Mouse (Mus musculus) liver, adult 2 months (tissue): ENCODE results near the gene Prkcsh. TPM values are rescaled to one million over a fixed set of nuclear protein-coding genes. Genes with fewer than 3 reads are reported as not detected.

Experiments used
- DNase-seq: peaks from one replicate; pipeline ENCODE4 v3.0.0-alpha.2; 2011; ENCODE audit warnings: low read depth, low spot score; ENCODE audit errors: extremely low read depth
- H3K27ac ChIP-seq: fragments of 200-500 bp; replicated peaks from 2 replicates; pipeline ENCODE4 v1.5.1; 2012; ENCODE audit warnings: low read depth, mild to moderate bottlenecking, control low read depth, inconsistent platforms, low read length; ENCODE audit not compliant: insufficient read depth
- H3K27me3 ChIP-seq: fragments of 200-500 bp; 2 replicates; pipeline ENCODE4 v1.6.1; 2012; ENCODE audit warnings: mild to moderate bottlenecking, moderate library complexity, low read length, inconsistent platforms; ENCODE audit not compliant: control insufficient read depth, insufficient read depth
- H3K36me3 ChIP-seq: fragments of 200-500 bp; 2 replicates; pipeline ENCODE4 v1.6.1; 2012; ENCODE audit warnings: low read length, inconsistent platforms; ENCODE audit not compliant: control insufficient read depth, insufficient read depth
- H3K4me1 ChIP-seq: fragments of 200-500 bp; 2 replicates; pipeline ENCODE4 v1.6.1; 2011; ENCODE audit warnings: low read length; ENCODE audit not compliant: control insufficient read depth, insufficient read depth
- H3K4me3 ChIP-seq: fragments of 200-500 bp; 2 replicates; pipeline ENCODE4 v1.5.1; 2011; ENCODE audit warnings: low read depth, mild to moderate bottlenecking, control low read depth, low read length, moderate library complexity; ENCODE audit not compliant: insufficient read depth
- H3K79me2 ChIP-seq: fragments of 200-500 bp; 2 replicates; pipeline ENCODE4 v1.6.1; 2012; ENCODE audit warnings: inconsistent platforms, mild to moderate bottlenecking, low read length, moderate library complexity; ENCODE audit not compliant: control insufficient read depth, insufficient read depth
- H3K9ac ChIP-seq: fragments of 200-500 bp; 2 replicates; pipeline ENCODE4 v1.6.1; 2012; ENCODE audit warnings: low read depth, mild to moderate bottlenecking, control low read depth, inconsistent platforms, low read length
- CTCF ChIP-seq: fragments of 200-500 bp; IDR thresholded peaks from 2 replicates; pipeline ENCODE4 v1.5.1; 2011; ENCODE audit warnings: low read depth, low read length, control low read depth
- POLR2A ChIP-seq: fragments of 200-500 bp; IDR thresholded peaks from 2 replicates; pipeline ENCODE4 v1.6.1; 2011; ENCODE audit warnings: low read length, control low read depth; ENCODE audit not compliant: insufficient read depth; ENCODE audit errors: extremely low read depth
- WGBS: fragments of 180-500 bp; shearing (Covaris S2); methylation state at CpG from one replicate; pipeline ENCODE4 v1.1.7; 2018; 5-methylcytosine and 5-hydroxymethylcytosine counted together
- polyA plus RNA-seq: library from polyadenylated mRNA; depleted of rRNA; stranded (reverse); fragments of >200 nt; gene quantifications from 2 replicates; pipeline ENCODE4 v1.2.3, GENCODE M21; 2012
- total RNA-seq: library from RNA; depleted of rRNA; stranded (reverse); fragments of >200 nt; gene quantifications from 2 replicates; pipeline ENCODE4 v1.2.3, GENCODE M21; 2014

Prkcsh gene
- total and polyA plus RNA-seq, 2 experiments: 60.0 to 99.3 TPM

GRCm38 (mm10) chr9:22024592-22024991, 22.0 kb downstream of the Prkcsh start:
- H3K4me3 ChIP-seq: no peak overlapping the region
- H3K79me2 ChIP-seq: no peaks in the 10 kb centered on the region
- no peaks in the 10 kb centered on the region for H3K27me3 ChIP-seq
- peak; percentile 10 for DNase-seq
- TF ChIP-seq CTCF: no peak
- no peak for TF ChIP-seq POLR2A
- 31% methylated on average over 8 of the region's 8 CpGs for WGBS
- no peaks in the 10 kb centered on the region for H3K4me1 ChIP-seq
- H3K36me3 ChIP-seq: no peaks in the 10 kb centered on the region
- H3K9ac ChIP-seq: no peak overlapping the region
- H3K27ac ChIP-seq: no peak overlapping the region

- WGBS: 57% methylated on average over 7 of the region's 7 CpGs
- Histone ChIP-seq H3K4me1 (no peaks in the 10 kb centered on the region), H3K27me3 (no peaks in the 10 kb centered on the region), H3K9ac (no peak overlapping the region), H3K79me2 (no peaks in the 10 kb centered on the region), H3K4me3 (no peak overlapping the region), H3K27ac (no peak overlapping the region), H3K36me3 (no peaks in the 10 kb centered on the region)
- DNase-seq: no peak
- no peak for TF ChIP-seq POLR2A
- TF ChIP-seq CTCF: no peak
Measured at GRCm38 (mm10) chr9:22028467-22028866, 25.9 kb downstream of the Prkcsh start.

GRCm38 (mm10) chr9:22030386-22030785, 27.8 kb downstream of the Prkcsh start:
- Histone ChIP-seq H3K79me2 (no peaks in the 10 kb centered on the region), H3K4me1 (no peaks in the 10 kb centered on the region), H3K4me3 (no peak overlapping the region), H3K9ac (no peak overlapping the region), H3K36me3 (no peaks in the 10 kb centered on the region), H3K27ac (no peak overlapping the region), H3K27me3 (no peaks in the 10 kb centered on the region)
- DNase-seq: no peak
- no peak for TF ChIP-seq POLR2A
- no peak for TF ChIP-seq CTCF
- 92% methylated on average over 9 of the region's 9 CpGs for WGBS

- TF ChIP-seq CTCF (no peak), POLR2A (no peak)
- Histone ChIP-seq H3K27me3 (0 out of 2 replicates have a peak, but pooled peaks cover 2% of the 10 kb centered on the region), H3K79me2 (no peaks in the 10 kb centered on the region), H3K4me1 (peaks cover 2% of the 10 kb centered on the region), H3K36me3 (no peaks in the 10 kb centered on the region), H3K9ac (no peak overlapping the region), H3K27ac (no peak overlapping the region), H3K4me3 (no peak overlapping the region)
- DNase-seq: no peak
- 69% methylated on average over 6 of the region's 6 CpGs for WGBS
Measured at GRCm38 (mm10) chr9:22035300-22036044, 32.9 kb downstream of the Prkcsh start.

- Histone ChIP-seq H3K9ac (no peak overlapping the region), H3K27ac (no peak overlapping the region), H3K27me3 (0 out of 2 replicates have a peak, but pooled peaks cover 2% of the 10 kb centered on the region), H3K4me3 (no peak overlapping the region), H3K79me2 (no peaks in the 10 kb centered on the region), H3K36me3 (no peaks in the 10 kb centered on the region), H3K4me1 (peaks cover 2% of the 10 kb centered on the region)
- DNase-seq: peak; percentile 51
- TF ChIP-seq POLR2A (no peak), CTCF (no peak)
- 36% methylated on average over 10 of the region's 10 CpGs for WGBS
Measured at GRCm38 (mm10) chr9:22037826-22038225, 35.2 kb downstream of the Prkcsh start.

GRCm38 (mm10) chr9:22041832-22042231, 39.2 kb downstream of the Prkcsh start:
- peaks cover 2% of the 10 kb centered on the region for H3K4me1 ChIP-seq
- H3K9ac ChIP-seq: no peak overlapping the region
- H3K36me3 ChIP-seq: no peaks in the 10 kb centered on the region
- no peak for DNase-seq
- no peak overlapping the region for H3K4me3 ChIP-seq
- H3K27me3 ChIP-seq: 0 out of 2 replicates have a peak, but pooled peaks cover 2% of the 10 kb centered on the region
- H3K27ac ChIP-seq: no peak overlapping the region
- no peak for TF ChIP-seq CTCF
- TF ChIP-seq POLR2A: no peak
- WGBS: 74% methylated on average over 2 of the region's 2 CpGs
- no peaks in the 10 kb centered on the region for H3K79me2 ChIP-seq
